8 mouse cellular contexts compared by ENCODE assay signal in the genomic region with DNA sequence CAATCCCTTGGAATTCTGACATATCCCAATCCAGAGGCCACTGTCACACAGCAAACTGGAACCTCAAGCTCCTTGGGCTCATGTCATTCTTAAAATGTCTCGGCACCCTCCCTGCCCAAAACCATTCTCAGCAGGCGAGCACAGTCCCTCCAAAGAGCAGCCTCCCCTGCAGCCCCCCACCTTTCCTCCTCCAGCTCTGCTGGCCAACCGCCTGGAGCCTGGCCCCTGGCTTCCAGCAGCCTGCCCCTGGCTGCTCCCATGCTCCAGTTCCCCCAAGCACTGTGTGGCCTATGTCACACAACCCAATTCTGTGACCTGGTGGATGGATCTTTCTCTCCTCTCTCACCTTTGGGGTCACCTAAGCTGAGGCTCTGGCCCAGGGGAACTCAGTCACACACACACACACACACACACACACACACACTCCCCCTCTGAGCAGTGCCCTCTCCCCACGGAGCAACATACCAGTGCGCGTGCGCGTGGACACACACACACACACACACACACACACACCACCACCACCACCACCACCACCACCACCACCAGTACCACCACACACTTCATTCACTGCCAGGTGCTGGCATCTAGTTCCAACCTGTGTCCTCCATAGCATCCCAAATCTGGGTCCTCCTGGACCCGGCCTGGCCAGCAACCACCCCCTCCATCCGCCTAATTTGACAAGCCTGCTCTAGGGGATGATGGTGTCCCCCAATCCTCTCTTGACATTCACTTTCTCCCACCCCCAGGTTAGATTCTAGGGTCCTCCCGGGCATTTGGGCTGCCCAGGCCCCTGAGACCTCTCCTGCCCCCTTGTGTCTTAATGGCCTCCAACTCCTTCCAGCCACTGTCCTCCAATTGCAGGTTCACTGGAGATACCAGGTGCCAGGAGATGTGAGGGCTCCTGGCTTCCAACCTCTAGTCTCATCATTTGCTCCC. TPM values are rescaled to one million over a fixed set of nuclear protein-coding genes. Genes with fewer than 3 reads are reported as not detected.
DNase-seq lines count a peak whose midpoint lies in the region; ATAC-seq and TF ChIP-seq lines count a peak whose summit lies in the region.

No protein-coding gene starts in this region.

- ATAC-seq in lung, embryonic 16.5 days (ENCODE audit: low read depth) = peak; percentile 22; the same call in 1 of the 2 replicates
- ATAC-seq in intestine, embryonic 15.5 days = peak; percentile 37

- 0 out of 2 replicates have a peak, but pooled peaks have one; percentile 4 for TF ChIP-seq CTCF in olfactory bulb, adult 2 months (IDR thresholded peaks at IDR 0.05; ENCODE audit: insufficient read depth, low read depth, low read length)
- no peak for TF ChIP-seq CTCF in lung, adult 2 months (IDR thresholded peaks at IDR 0.05; ENCODE audit: insufficient read depth, low read length)

- 0 out of 2 replicates have a peak, but pooled peaks cover 2% of the 10 kb centered on the region for H3K4me1 ChIP-seq in lung, embryonic 16.5 days (replicated peaks; ENCODE audit: control insufficient read depth, insufficient read depth, low read length)
- peaks cover 46% of the 10 kb centered on the region for H3K4me1 ChIP-seq in embryonic facial prominence, embryonic 10.5 days
- peaks cover 7% of the 10 kb centered on the region; the same call in 1 of the 2 replicates for H3K4me1 ChIP-seq in intestine, embryonic 15.5 days (replicated peaks)
- H3K4me1 ChIP-seq in olfactory bulb, adult 2 months (ENCODE audit: control insufficient read depth, insufficient read depth, low read length) = peaks cover 26% of the 10 kb centered on the region
- no peaks in the 10 kb centered on the region for H3K4me1 ChIP-seq in lung, adult 2 months (ENCODE audit: control insufficient read depth, insufficient read depth, low read length)

- WGBS in lung, embryonic 16.5 days = 68% methylated on average over 11 of the region's 11 CpGs
- 71% methylated on average over 11 of the region's 11 CpGs for WGBS in embryonic facial prominence, embryonic 10.5 days
- WGBS in intestine, embryonic 15.5 days = 66% methylated on average over 11 of the region's 11 CpGs
- 9% methylated on average over 11 of the region's 11 CpGs for WGBS in olfactory bulb, adult 2 months
- WGBS in lung, adult 2 months = 83% methylated on average over 11 of the region's 11 CpGs

- no peak for DNase-seq in lung, postnatal 14 days
- no peak for DNase-seq in embryonic facial prominence, embryonic 10.5 days (ENCODE audit: low spot score)
- no peak for DNase-seq in layer of hippocampus, postnatal 10 days (ENCODE audit: low spot score in 2 of 2)
- no peak for DNase-seq in lung, adult 2 months
- DNase-seq in ovary, adult 18-20 months (ENCODE audit: low spot score) = no peak

- H3K27me3 ChIP-seq in lung, embryonic 16.5 days (ENCODE audit: control insufficient read depth, insufficient read depth, low read depth, low read length) = no peaks in the 10 kb centered on the region
- no peaks in the 10 kb centered on the region for H3K27me3 ChIP-seq in embryonic facial prominence, embryonic 10.5 days (replicated peaks; ENCODE audit: low read depth, poor library complexity, severe bottlenecking)
- no peaks in the 10 kb centered on the region for H3K27me3 ChIP-seq in intestine, embryonic 15.5 days (replicated peaks)

- H3K9me3 ChIP-seq in lung, embryonic 16.5 days (ENCODE audit: control insufficient read depth, low read length) = no peaks in the 10 kb centered on the region
- no peaks in the 10 kb centered on the region for H3K9me3 ChIP-seq in embryonic facial prominence, embryonic 10.5 days
- no peaks in the 10 kb centered on the region for H3K9me3 ChIP-seq in intestine, embryonic 15.5 days

- H3K36me3 ChIP-seq in lung, embryonic 16.5 days (ENCODE audit: control insufficient read depth, insufficient read depth, low read length) = no peaks in the 10 kb centered on the region
- 0 out of 2 replicates have a peak, but pooled peaks cover 3% of the 10 kb centered on the region for H3K36me3 ChIP-seq in embryonic facial prominence, embryonic 10.5 days (replicated peaks)
- no peaks in the 10 kb centered on the region for H3K36me3 ChIP-seq in intestine, embryonic 15.5 days

- peak overlapping the region; percentile 66 for H3K9ac ChIP-seq in lung, embryonic 16.5 days (ENCODE audit: low read length)
- peak overlapping the region; percentile 67; the same call in 1 of the 2 replicates for H3K9ac ChIP-seq in intestine, embryonic 15.5 days

- no peak for TF ChIP-seq POLR2A in olfactory bulb, adult 2 months (IDR thresholded peaks at IDR 0.05; ENCODE audit: insufficient read depth, low read depth, low read length)
- TF ChIP-seq POLR2A in lung, adult 2 months (IDR thresholded peaks at IDR 0.05; ENCODE audit: borderline replicate concordance, extremely low read depth, low read depth, low read length) = no peak

- H3K27ac ChIP-seq in lung, embryonic 16.5 days (ENCODE audit: low read length) = no peak overlapping the region
- H3K27ac ChIP-seq in embryonic facial prominence, embryonic 10.5 days (replicated peaks) = peak overlapping the region; percentile 93
- no peak overlapping the region for H3K27ac ChIP-seq in intestine, embryonic 15.5 days
- H3K27ac ChIP-seq in olfactory bulb, adult 2 months (ENCODE audit: insufficient read depth, low read depth, low read length) = peak overlapping the region; percentile 95

- peak overlapping the region; percentile 77 for H3K4me2 ChIP-seq in lung, embryonic 16.5 days (ENCODE audit: low read depth, low read length)
- peak overlapping the region; percentile 72 for H3K4me2 ChIP-seq in intestine, embryonic 15.5 days (replicated peaks)

- H3K4me3 ChIP-seq in lung, embryonic 16.5 days (ENCODE audit: low read length) = peak overlapping the region; percentile 57
- peak overlapping the region; percentile 89 for H3K4me3 ChIP-seq in embryonic facial prominence, embryonic 10.5 days
- peak overlapping the region; percentile 56 for H3K4me3 ChIP-seq in intestine, embryonic 15.5 days (replicated peaks)
- H3K4me3 ChIP-seq in olfactory bulb, adult 2 months (ENCODE audit: insufficient read depth, low read depth, low read length) = peak overlapping the region; percentile 97
- no peak overlapping the region for H3K4me3 ChIP-seq in lung, adult 2 months (replicated peaks; ENCODE audit: extremely low read depth, low read depth, low read length)

RNA-seq across cellular contexts. Expression of gene Stx4a, which starts 0.6 kb away (rescaled TPM):
- 44.5 and 45.1 TPM in 2 replicates for polyA plus RNA-seq in lung, embryonic 16.5 days (2015; fragmentation: Nextera tagmentation; extraction: Ambion mirVana)
- 22.5 and 29.3 TPM in 2 replicates for polyA plus RNA-seq in embryonic facial prominence, embryonic 10.5 days (2016; fragmentation: Nextera tagmentation; extraction: Ambion mirVana)
- polyA plus RNA-seq in intestine, embryonic 15.5 days (2015; fragmentation: Nextera tagmentation; extraction: Ambion mirVana) = 40.6 and 40.7 TPM in 2 replicates
- polyA plus RNA-seq in olfactory bulb, adult 2 months (2012; ENCODE audit: insufficient read depth, insufficient read length, low replicate concordance, missing spikeins) = not detected in 2 replicates
- 10 to 100 TPM; 46.9 to 53.6 TPM for total RNA-seq in layer of hippocampus, postnatal 10 days (2021)
- 63.5 and 77.9 TPM in 2 replicates for polyA plus RNA-seq in lung, adult 2 months (2012; rRNA removed)

RNA-seq across cellular contexts. Expression of gene Stx1b, which starts 0.8 kb away (rescaled TPM):
- 1.1 and 1.3 TPM in 2 replicates for polyA plus RNA-seq in lung, embryonic 16.5 days (2015; fragmentation: Nextera tagmentation; extraction: Ambion mirVana)
- polyA plus RNA-seq in embryonic facial prominence, embryonic 10.5 days (2016; fragmentation: Nextera tagmentation; extraction: Ambion mirVana) = 4.7 and 6.5 TPM in 2 replicates
- 3.2 and 3.4 TPM in 2 replicates for polyA plus RNA-seq in intestine, embryonic 15.5 days (2015; fragmentation: Nextera tagmentation; extraction: Ambion mirVana)
- 303 TPM in 1 of 2 replicates, not detected in the other for polyA plus RNA-seq in olfactory bulb, adult 2 months (2012; ENCODE audit: insufficient read depth, insufficient read length, low replicate concordance, missing spikeins)
- 100 to 1,000 TPM; 292 to 296 TPM for total RNA-seq in layer of hippocampus, postnatal 10 days (2021)
- 5.1 and 7.6 TPM in 2 replicates for polyA plus RNA-seq in lung, adult 2 months (2012; rRNA removed)

RNA-seq across cellular contexts. Expression of gene Hsd3b7, which starts 23.1 kb away (rescaled TPM):
- 27.5 and 32.1 TPM in 2 replicates for polyA plus RNA-seq in lung, embryonic 16.5 days (2015; fragmentation: Nextera tagmentation; extraction: Ambion mirVana)
- polyA plus RNA-seq in embryonic facial prominence, embryonic 10.5 days (2016; fragmentation: Nextera tagmentation; extraction: Ambion mirVana) = 6.8 and 8.0 TPM in 2 replicates
- 28.0 and 31.2 TPM in 2 replicates for polyA plus RNA-seq in intestine, embryonic 15.5 days (2015; fragmentation: Nextera tagmentation; extraction: Ambion mirVana)
- not detected in 2 replicates for polyA plus RNA-seq in olfactory bulb, adult 2 months (2012; ENCODE audit: insufficient read depth, insufficient read length, low replicate concordance, missing spikeins)
- 1 to 10 TPM; 4.8 to 5.1 TPM for total RNA-seq in layer of hippocampus, postnatal 10 days (2021)
- polyA plus RNA-seq in lung, adult 2 months (2012; rRNA removed) = 79.4 and 81.7 TPM in 2 replicates

RNA-seq across cellular contexts. Expression of gene Gm49388, which starts 38.1 kb away (rescaled TPM):
- polyA plus RNA-seq in lung, embryonic 16.5 days (2015; fragmentation: Nextera tagmentation; extraction: Ambion mirVana) = not detected in 2 replicates
- not detected in 2 replicates for polyA plus RNA-seq in embryonic facial prominence, embryonic 10.5 days (2016; fragmentation: Nextera tagmentation; extraction: Ambion mirVana)
- not detected in 2 replicates for polyA plus RNA-seq in intestine, embryonic 15.5 days (2015; fragmentation: Nextera tagmentation; extraction: Ambion mirVana)
- polyA plus RNA-seq in olfactory bulb, adult 2 months (2012; ENCODE audit: insufficient read depth, insufficient read length, low replicate concordance, missing spikeins) = not detected in 2 replicates
- total RNA-seq in layer of hippocampus, postnatal 10 days (2021) = 1 to 10 TPM; 2.9 to 4.6 TPM
- polyA plus RNA-seq in lung, adult 2 months (2012; rRNA removed) = not detected in 2 replicates

RNA-seq across cellular contexts. Expression of gene Setd1a, which starts 47.0 kb away (rescaled TPM):
- 13.8 and 18.1 TPM in 2 replicates for polyA plus RNA-seq in lung, embryonic 16.5 days (2015; fragmentation: Nextera tagmentation; extraction: Ambion mirVana)
- polyA plus RNA-seq in embryonic facial prominence, embryonic 10.5 days (2016; fragmentation: Nextera tagmentation; extraction: Ambion mirVana) = 14.7 and 15.2 TPM in 2 replicates
- polyA plus RNA-seq in intestine, embryonic 15.5 days (2015; fragmentation: Nextera tagmentation; extraction: Ambion mirVana) = 15.2 and 17.4 TPM in 2 replicates
- polyA plus RNA-seq in olfactory bulb, adult 2 months (2012; ENCODE audit: insufficient read depth, insufficient read length, low replicate concordance, missing spikeins) = 526 TPM in 1 of 2 replicates, not detected in the other
- 10 to 100 TPM; 35.5 to 40.3 TPM for total RNA-seq in layer of hippocampus, postnatal 10 days (2021)
- 10.8 and 15.6 TPM in 2 replicates for polyA plus RNA-seq in lung, adult 2 months (2012; rRNA removed)

Comparison
In these comparisons a context has a peak if more than half of its experiments do, and no peak if none do; other contexts are left out.
1. H3K27ac ChIP-seq: peak in embryonic facial prominence, embryonic 10.5 days (single experiment) and olfactory bulb, adult 2 months (single experiment); none in lung, embryonic 16.5 days (single experiment) and intestine, embryonic 15.5 days (single experiment).